Mouse (Mus musculus) mouse trophoblast stem cell (cell line): Measurements from ENCODE around the gene Gm19935.

Experiments used
- in situ Hi-C, 2 experiments: fragments of 300-500 bp; cut with MseI, MboI; formaldehyde crosslinking; loops; 2 replicates in 1 of 2; 3 replicates in 1 of 2; pipeline ENCODE4 v1.15.1; 2025

Gm19935 gene

DNA sequence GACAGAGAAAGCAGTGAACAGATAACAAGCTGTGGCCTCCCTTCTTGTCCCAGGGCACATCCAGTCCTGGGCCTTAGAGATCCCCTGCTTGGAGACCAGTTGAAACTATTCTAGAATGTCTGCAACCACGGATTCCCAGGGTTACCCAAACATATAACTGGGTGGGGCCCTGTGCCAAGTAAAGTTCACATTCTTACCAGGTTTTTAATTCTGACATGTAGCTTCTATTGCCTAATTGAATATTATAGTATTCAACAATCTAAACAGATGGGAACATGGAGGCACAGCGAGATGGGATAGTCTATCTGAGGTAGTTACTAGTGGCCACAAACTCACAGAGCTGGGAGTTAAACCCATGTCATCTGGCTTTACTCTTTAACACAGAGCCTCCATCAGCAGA, at the start of gene Gm19935:
TSS of gene Gm19935 (minus strand) at position 101 of the 400 bp plus-strand sequence.
- in situ Hi-C loops = no loop called here

DNA sequence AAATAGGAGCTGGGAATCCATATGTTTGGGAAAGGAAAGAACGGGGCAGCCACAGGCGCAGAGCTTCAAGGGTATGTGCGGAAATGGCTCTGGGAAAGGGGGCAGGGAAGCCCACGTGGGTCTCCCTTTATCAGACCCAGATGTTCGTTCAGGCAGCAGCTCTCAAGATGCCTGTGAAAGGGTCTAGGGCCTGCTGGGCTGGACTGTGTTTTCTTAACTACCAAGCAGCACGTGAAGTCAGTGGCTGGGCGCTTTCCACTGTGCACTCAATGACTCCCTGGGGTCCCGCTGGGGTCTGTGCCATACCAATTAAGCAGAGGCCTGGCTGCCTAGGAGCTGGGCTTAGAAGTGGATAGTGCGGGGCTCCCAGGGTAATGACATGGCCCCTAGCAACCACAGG, 44.8 kb upstream of the Gm19935 start:
- in situ Hi-C loops = no loop called here

DNA sequence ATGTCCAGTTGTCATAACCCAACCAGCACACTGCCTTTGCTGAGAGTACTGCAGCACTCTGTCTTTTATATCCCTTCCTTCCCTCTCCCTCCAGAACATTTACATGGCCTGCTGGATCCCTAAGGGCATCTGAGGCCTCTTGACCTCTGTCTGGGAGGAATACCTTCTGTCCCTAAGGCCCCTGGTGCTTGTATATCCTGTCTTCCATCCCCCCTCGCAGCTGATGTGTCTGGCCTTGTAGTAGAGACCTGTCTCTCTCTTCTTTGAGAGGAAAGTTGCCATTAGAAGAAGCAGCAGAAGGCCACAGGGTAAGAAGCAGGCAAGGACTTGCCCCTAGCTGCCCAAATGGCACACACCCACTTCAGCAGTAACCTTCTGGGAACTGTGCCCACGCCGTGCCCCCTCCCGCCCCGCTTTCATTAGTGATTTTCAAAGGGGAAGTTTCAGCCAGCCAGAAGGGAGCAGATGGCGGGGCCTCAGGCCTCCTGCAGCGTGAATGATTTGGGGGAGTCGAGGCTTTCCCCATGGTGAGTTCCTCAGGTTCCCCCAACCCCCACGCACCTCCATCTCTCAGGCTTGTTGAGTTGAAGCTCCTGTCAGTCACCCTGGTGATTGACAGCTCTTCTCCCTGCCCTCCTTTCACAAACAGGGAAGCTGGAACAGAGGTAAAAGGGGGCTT, 44.2 kb upstream of the Gm19935 start:
- in situ Hi-C loops = no loop called here

DNA sequence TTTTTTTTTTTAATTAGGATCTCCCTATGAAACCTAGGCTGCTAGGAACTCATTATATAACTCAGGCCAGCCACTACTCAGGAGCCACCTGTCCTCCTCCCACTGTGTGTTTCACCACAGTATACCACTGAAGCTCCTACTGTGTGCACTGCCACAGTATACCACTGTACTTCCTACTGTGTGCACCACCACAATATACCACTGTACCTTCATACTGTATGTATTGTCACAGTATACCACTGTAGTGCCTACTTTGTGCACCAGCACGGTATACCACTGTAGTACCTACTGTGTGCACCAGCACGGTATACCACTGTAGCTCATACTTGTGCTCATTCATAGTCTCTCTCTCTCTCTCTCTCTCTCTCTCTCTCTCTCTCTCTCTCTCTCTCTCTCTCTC, 40.9 kb upstream of the Gm19935 start:
- in situ Hi-C loops = no loop called here

DNA sequence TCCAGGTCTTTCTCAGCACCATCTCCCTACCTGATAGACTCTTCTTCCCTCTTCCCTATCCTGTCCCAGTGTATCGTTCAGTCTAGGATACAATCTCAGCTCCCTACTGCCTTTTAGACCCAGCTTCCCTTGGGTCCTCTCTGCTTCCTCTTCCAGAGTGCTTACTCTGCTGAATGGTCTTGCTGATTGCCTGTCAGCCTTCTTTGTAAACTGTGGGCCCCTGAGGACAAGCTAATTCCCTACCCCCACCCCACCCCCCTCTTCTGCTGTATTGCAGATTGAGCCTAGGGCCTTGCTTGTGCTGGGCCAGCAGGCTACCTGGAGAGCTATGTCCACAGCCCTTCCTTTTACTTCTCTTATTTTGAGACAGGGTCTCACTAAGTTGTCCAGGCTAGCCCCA, 39.8 kb upstream of the Gm19935 start:
- in situ Hi-C loops = no loop called here

DNA sequence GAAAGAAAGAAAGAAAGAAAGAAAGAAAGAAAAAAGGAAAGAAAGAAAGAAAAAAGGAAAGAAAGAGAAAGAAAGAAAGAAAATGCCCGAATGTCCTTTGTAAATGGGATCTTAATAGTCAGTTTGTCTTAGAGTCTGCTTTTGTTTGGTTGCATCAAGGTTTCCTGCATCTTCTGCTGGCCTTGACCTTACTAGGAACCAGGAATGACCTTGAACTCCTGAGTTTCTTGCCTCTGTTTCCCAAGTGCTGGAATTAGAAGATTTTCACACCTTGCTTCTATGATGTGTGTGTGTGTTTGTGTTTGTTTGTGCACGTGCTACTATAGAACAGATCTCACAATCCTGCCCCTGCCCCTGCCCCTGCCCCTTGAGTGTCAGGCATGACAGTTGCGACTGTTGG, 39.0 kb upstream of the Gm19935 start:
- in situ Hi-C loops = no loop called here

DNA sequence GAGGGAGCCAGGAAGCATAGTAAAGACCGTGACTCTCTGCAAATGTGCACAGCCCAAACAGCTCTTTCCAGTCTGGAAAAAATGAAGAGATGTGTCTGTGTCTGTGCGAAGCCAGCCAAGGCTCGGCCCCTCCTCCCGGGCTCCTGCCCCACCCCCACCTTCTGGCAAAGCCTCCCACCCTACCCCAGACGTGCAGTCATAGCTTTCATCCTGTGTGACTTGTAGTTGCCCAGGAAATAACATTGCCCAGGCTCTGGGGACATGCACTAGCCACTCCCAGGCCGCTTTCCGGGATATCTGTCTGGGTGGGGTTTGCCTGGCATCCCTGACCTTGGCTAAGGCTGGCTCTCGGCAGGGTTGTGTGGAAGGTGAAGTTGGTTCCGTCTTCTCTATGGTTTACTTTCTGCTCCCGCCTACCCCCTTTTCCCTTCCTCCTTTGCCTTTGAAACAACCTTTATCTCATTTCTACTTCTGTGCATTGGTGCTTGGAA, 37.5 kb upstream of the Gm19935 start:
- in situ Hi-C loops = no loop called here

DNA sequence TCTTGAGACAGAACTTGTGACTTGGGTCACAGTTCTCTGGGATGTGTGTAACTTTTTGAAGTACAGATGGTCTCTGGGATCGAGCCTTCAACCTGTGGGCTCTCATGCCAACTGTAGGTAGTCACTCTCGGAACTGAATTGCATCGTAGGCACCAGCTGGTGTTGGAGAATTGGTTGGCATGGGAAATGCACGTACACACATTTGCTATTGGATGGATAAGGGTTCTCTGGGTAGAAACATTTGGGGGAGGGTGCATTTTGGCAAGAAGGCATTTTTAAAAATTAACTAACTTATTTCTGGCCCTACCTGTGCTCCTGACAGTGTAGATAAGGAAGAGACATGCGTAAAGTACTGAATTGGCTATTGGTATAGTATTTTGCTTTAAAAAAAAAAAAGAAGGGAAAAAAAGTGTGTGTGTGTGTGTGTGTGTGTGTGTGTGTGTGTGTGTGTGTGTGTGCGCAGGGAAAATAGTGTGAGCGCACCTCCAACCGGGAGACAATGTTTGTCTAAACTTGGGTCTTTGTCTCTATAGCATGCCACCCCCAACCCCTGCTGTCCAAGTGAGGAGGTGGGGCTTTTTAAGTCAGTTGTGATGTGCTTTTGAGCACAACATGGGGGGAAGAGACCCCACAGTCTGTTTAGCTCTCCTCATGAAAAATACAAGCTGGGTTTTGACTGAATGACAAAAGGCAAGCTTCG, 36.9 kb upstream of the Gm19935 start:
- in situ Hi-C loops = no loop called here

DNA sequence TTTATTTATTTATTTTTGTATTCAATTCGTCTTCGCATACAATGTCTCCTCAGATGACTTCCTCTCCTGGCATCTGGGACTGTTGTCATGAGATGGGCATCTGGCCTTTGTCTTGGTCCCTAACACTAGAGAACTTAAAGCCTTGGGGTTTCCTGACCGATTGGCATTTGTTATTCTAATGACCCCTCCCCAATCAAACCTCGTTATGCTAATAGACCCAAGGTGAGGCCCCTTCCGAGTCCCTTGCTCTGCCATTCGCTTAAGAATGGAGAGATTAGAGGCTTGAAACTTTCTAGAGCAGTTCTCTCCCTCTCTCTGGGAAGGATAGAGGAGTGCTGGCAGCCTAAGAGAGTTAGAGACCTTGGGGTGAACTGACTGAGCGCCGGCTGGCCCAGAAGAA, 34.4 kb upstream of the Gm19935 start:
- in situ Hi-C loops = no loop called here

DNA sequence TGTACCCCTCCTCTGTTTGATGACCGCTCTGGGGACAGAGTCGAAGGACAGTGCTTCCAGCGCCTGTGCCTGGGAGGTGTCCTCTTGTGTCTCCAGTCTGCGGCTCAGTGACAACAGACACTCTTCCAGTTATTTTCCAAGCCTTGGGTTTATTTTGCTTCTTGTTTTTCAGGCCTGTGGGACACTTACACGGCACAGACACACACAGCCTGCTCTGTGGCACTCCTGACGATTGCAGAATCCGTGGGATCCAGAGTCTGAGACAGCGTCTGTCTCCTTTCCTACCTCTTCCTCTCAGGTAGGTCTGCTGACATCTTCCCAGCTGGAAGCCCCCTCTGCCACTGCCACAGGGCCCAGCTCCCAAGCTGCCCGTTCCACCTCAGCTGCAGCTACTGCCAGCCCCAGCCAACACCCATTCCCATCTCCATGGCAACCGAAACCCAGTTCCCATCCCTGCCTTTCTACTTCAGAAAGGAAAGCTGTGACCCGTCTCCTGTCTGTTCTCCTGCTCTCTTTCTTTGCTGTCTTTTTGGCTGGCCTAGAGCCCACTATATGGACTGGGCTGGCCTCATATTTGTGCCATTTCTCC, 32.4 kb upstream of the Gm19935 start:
- in situ Hi-C loops = no loop called here

DNA sequence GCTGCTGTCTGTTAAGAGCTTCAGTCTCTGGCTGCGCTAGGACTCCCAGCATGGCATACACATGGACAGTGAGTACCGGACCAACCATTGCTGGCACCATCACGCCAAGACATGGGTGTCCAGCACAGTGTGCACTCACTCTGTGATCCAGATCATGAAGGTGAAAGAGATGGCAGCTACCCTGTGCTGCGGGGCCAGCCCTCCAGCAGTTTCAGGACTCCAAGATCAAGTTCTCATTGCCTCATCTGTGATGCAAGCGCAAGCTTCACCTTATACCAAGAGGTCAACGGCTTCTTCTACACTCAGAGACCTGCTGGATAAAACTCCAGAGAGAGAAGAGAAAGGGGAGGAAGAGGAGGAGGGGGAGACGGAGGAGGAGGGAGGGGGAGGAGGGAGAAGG, 30.8 kb upstream of the Gm19935 start:
- in situ Hi-C loops = no loop called here

DNA sequence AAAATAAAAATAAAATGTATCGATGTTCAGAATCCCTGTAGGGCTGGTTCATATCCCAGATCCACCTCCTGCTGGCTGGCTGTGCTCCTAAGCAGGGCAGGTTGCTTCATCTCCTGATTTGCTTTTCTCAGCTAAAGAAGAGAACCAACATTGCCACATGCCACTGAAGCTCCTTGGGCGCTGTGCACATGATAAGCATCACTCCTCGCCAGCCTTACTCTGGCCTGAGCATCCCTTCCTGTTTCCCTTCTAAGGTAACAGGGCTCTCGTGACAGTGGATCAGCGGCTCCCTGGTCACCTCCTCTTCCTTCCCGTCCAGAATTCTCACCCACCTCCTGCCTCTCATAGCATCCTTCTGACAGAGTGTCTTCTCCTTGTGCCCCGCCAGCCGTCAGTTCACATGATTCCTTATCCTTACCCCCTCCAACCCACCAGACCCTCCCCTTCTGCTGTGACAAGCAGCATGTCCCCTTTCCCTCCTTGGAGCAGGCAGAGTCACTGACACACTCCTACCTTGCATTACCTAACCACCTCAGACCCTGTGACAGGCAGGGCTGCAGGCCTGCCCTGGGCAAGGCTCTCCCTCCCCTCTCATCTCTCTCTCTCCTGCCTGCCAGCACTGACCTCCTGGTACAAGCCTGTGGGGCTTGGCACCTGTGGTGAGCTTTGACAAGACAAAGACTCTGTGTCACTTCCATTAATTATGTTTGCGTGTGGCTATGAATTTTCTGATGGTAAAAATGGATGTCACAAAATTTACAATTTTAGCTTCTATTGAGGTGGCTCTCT, 27.2 kb upstream of the Gm19935 start:
- in situ Hi-C loops = no loop called here

DNA sequence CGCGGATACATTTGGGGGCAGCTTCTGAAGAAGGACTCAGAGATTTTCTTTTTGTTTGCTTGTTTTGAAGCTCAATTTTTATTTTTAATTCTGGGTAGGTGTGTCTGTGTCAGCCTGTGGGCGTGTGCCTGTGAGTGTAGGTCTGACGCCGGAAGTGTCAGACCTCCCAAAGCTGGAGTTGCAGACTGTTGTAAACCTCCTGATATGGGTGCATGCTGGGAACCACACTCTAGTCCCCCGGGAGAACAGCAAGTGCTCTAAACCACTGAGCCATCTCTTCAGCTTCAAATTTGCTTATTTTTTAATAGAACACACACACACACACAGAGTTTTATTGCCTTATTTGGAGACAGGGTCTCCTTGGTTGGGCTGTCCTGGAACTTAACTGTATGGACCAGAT, 25.9 kb upstream of the Gm19935 start:
- in situ Hi-C loops = no loop called here

DNA sequence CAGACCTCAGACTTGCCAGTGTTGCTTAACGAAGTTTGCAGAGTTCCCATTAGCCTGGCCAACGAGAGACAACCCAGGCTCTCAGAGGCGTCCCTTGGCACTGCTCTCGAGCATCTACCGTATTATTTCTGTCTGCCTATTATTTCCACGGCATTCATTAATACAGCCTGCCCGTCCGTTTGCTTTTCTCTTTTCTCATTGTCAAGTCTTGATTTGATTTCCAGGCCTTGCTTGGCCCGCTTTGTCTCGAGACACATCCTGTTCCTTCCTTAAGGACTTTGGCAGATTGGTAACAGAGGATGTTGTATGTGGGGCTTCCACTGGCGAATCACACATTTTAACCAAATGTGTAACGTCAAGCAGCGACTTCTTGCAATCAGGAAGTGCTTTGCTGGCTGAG, 24.1 kb upstream of the Gm19935 start:
- in situ Hi-C loops = no loop called here

DNA sequence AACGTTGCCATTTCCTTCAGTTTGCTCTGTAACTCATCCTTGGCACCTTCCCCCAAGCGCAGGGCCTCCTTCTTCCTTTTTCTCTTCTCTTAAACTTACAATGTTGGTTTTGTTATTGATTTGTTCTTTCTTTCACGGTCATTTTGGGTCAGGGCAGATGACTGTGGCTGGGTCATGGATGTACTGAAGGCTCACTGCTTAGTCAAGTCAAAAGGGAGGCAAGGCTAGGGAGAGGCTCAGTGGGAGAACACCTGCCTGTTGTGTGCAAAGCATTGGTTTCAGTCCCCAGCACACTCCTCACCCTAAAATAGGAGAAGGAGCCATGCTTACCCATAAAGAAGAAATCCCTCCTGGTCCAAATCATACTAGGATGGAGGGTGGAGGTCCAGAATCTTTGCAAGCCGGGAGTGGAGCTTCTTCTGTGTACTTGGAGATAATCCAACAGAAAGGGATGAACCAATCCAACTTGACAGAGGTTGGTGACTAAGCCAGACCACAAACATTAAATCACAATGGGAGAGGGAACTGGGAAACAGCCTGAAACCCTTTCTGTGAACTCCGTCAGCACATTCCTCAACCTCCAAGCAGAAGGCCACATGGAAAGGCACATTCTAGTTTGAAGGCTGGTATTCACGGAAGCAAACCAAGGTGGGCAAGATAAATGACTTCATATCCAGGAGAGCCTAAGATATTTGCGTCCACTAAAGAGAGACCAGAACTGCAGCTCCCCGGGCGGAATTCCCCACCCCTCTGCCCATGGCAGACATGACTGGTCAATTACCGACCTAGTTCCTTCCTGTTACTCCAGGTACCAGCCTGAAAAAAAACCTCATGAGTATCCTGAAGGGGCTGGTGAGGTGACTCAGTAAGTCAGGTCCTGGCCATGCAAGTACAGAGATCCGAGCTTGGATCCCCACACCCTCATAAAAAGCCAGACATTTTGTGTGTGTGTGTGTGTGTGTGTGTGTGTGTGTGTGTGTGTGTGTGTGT, 22.8 kb upstream of the Gm19935 start:
- in situ Hi-C loops = no loop called here

DNA sequence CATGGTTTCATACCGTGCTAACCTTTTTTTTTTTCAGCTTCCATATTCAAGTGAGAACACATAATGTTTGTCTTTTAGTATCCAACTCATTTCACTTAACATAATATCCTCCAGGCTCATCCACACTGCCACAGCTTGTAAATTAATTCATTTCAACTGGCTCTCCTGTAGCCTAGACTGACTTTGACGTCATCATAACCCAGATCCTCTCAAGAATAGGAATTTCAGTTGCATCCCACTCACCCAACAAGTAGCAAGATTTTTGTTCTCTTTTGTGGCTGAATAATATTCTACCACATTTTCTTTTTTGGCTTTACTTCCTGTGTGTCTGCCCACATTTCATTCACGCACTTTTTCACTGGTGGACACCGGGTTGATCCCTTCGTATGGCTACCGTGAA, 20.2 kb upstream of the Gm19935 start:
- in situ Hi-C loops = no loop called here

DNA sequence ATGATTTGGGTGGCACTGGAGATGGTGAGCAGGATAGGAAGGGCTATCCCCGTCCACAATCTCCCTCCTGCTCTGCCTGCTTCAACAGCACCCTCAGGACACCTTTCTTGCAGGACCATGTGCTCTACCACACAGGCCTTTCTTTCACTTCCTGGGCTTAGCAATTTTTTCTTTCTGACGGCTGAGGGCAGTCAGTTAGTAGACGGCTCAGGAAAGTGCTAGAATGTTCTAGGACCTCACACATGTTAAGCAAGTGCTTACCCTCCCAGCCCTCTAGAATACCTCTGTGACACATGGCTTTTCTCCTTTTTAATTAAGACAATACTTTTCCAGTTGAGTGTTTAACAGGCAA, 17.1 kb upstream of the Gm19935 start:
- in situ Hi-C loops = no loop called here

DNA sequence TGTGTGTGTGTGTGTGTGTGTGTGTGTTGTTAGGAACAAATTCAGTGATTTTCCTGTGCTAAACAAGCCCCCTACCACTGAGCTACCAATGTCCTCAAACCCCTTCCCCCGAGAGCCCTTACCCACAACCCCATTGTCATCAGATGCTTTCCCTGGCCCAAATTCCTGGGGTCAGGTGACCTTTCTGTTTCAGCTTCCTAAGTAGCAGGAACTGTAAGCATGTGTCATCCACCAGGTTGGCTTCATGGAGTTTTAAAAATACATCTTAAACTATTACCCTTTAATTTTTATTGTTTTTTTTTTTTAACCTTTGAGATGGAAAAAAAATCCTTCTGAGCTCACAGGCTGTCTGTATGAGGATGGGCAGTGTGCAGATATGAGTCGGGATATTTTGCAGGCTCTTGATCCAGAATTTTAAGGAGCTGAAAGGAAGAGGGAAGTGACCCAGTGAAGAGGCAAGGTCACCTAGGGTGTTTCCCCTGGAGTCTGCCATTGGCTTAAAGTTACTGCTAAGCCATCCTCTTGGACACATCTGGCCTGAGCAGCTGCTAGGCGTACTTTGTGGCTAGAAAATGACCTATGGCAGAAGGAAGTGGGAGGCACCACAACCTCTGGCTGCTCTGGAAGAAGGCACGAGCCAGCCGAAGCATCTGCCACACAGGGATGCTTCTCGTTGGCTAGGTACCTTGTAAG, 16.6 kb upstream of the Gm19935 start:
- in situ Hi-C loops = no loop called here

DNA sequence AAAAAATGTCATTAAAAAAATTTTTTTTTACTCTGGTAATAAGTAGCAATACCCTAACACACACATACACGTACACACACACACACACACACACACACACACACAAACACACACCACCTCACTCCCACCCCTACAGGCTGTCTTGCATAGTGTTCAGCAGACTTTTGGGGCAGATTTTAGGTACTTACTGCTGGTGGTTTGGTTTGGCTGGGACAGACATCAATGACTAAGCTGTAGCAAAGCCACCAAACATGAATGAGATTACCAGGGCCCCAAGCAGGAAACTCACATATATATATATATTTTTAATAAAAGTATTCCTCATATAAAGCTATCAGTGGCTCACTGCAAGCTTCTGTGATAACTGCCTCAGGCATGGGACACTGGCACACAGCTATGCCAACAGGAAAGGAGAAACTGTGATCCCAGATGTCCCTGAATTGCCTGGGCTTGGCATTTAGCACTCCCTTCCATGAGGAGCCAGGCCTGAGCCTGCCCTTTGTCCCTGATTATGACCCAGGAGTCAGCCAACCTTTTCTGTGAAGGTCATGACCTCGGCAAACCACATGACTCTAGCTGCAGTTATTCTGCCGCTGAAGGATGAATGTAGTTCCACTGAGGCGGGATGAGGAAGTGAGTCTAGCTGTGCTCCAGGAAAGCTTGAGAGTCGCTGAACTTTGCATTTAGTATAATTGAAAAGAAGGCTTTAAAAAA, 15.5 kb upstream of the Gm19935 start:
- in situ Hi-C loops = no loop called here

DNA sequence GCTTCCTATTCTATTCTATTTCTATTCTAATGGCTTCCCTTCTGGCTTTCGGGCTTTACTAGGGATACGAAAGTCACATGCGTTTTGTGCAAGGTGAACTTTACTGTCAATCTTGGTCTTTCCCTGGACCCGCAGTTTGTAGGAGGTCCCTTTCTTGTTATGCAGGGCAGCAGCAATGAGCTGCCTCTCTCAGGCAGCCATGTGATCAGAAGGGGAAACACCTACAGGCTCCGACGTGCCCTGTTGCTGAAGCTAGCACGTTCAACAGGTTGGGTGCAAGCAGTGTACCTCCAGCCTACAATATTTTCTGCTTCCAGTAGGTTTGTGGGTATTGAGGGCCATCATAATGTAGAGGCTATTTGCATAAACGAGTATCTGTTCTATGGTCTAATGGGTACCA, 13.8 kb upstream of the Gm19935 start:
- in situ Hi-C loops = no loop called here
